Mouse (Mus musculus) embryonic fibroblast, embryonic 13.5 days (primary cell): Measurements from ENCODE around the gene Pbx1.

ENCODE experiments used
- CTCF ChIP-seq: IDR thresholded peaks from 2 replicates; pipeline ENCODE4 v1.5.1; 2011; ENCODE audit warnings: mild to moderate bottlenecking, control low read depth, low read length, moderate library complexity, borderline replicate concordance; ENCODE audit not compliant: insufficient read depth
- POLR2A ChIP-seq: IDR thresholded peaks from 2 replicates; pipeline ENCODE4 v1.6.1; 2011; ENCODE audit warnings: low read depth, mild to moderate bottlenecking, control low read depth, low read length, moderate library complexity

DNA sequence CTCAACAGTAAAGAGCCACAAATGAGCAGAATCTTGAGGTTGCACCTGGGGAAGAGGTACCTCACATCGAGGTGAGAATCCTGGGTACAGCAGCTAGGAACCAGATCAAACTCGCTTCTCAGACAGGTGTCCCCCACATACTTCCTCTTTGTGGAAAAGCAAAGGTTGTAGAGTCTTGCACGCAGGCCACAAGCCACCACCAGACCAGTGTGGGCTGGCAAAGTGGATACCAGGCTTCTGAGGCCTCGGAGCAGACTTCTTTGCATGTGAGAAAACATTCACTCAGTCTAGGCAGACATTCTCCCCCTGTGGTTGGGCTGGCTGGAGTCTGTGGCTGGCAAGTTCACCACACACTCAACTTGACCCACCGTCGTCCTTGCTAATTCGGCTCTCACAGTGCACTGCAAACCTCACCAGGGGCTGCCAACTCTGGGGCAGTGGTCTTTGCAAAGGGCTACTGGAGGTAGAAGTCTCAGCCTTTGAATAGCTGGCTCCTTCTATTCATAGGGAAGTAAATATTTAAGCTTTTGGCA is 206.4 kb downstream of the Pbx1 start:
- TF ChIP-seq POLR2A (no peak), CTCF (no peak)
